Mouse (Mus musculus): ENCODE measurements at regions not wholly inside any gene's neighbourhood (a gene's known extent, or its start where the extent isn't known, plus 50 kb on each side); places are given as distances from the start of the nearest gene placed in this dataset.

DNA sequence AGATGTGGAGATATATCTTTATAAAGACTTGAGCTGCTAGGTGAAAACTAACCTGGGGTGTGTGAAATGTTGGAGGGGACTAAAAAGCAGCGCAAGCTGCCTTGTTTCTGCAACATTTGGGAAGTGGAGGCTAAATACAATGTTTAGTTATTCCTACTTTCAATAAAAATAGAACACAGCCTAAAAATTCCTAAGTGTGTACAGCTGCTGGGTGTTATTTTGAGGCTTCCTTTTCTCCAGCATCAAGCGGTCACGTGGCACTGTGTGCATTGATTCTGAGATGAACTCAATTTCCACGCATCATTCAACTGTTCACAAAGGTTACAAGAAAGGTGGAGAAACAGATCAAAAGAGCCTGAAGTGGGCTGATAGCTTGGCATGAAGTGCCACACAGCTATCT is 896.4 kb downstream of the Adgrl2 start:
- TF ChIP-seq CTCF (IDR thresholded peaks at IDR 0.05; ENCODE audit: low read depth): no peak
- no peak for TF ChIP-seq EP300 (IDR thresholded peaks at IDR 0.05; ENCODE audit: low read depth)

All from heart, postnatal 0 days (tissue).